Mouse (Mus musculus): ENCODE measurements around the gene Mis18a.

The Mis18a gene

DNA sequence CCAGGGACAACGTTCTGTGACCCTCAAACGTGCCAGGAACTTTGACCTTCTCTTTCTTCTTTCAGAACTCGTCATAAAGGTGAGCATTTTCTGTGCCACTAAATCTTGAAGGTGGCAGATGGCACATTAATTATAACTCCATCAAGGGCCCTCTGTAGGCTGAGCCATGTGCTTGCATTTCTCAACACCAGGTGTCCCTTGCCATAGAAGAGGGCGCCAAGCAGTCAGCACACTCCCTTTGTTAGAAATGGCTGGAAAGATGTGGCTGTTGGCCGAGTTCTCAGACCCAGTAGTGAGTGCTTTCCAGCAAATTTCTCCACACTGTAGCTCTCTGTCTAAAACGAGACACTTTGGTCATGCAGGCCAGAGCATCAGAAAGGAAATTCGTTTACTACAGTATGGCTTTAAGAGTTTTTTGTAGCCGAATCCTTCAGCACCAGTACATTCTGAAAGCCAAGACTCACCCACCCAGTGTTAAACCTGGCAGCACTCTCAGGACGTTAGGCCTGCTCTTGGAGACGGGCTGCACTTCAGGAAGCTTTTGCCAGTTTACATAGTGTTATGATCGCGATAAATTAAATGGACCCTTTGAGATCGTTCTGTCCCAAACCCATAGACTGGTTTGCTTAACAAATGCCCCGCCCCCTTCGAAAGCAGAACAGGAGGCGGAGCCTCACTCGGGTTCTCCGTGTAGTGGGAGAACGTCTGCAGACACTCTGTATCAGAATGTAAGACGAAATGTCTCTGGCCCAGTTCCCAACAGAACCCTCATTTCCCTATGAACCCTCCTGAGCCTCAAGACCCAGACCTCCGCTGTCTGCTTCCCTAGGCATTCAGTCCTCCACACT lies 53.5 kb downstream of the Mis18a start:
- in situ Hi-C loops (cut with MboI; ENCODE audit: low pct_unique_long_range_greater_than_20kb in 1 of 2, low sequenced_read_pairs in 2 of 2, unreplicated experiment in 1 of 2) = no loop called here
